Mouse (Mus musculus): ENCODE data around the gene Pld3. TPM values are rescaled to one million over a fixed set of nuclear protein-coding genes. Genes with fewer than 3 reads are reported as not detected.
A peak's percentile ranks its signal among the peaks of the same experiment; 100 is the strongest.
"Not testable (repeated sequence)": the region's sequence is repeated elsewhere in the genome, so short reads cannot be mapped to it uniquely, and the experiment has no call there.

Pld3 gene
- polyA plus RNA-seq, 1 experiment from 2014 or later = 107 TPM

GRCm38 (mm10) chr7:27510809-27511208 lies 42.2 kb downstream of the Pld3 start:
- peaks cover 10% of the 10 kb centered on the region; the same call in 1 of the 2 replicates for H3K4me1 ChIP-seq (replicated peaks)
- H3K9ac ChIP-seq (replicated peaks) = no peak overlapping the region
- H3K9me3 ChIP-seq = no peaks in the 10 kb centered on the region
- H3K27ac ChIP-seq = no peak overlapping the region
- no peak overlapping the region for H3K4me2 ChIP-seq (replicated peaks)
- no peak for ATAC-seq
- WGBS = 84% methylated on average over 2 of the region's 2 CpGs
- no peaks in the 10 kb centered on the region for H3K27me3 ChIP-seq
- H3K4me3 ChIP-seq (replicated peaks) = no peak overlapping the region
- no peaks in the 10 kb centered on the region for H3K36me3 ChIP-seq

- Histone ChIP-seq H3K36me3 (no peaks in the 10 kb centered on the region), H3K4me3 (replicated peaks) (peak overlapping the region; percentile 55), H3K9me3 (no peaks in the 10 kb centered on the region), H3K27ac (peak overlapping the region; percentile 94), H3K9ac (replicated peaks) (no peak overlapping the region), H3K4me2 (replicated peaks) (peak overlapping the region; percentile 61), H3K27me3 (no peaks in the 10 kb centered on the region), H3K4me1 (replicated peaks) (peaks cover 10% of the 10 kb centered on the region; the same call in 1 of the 2 replicates)
- ATAC-seq = peak; percentile 27
- WGBS = 23% methylated on average over 6 of the region's 6 CpGs
Observed at GRCm38 (mm10) chr7:27508648-27509005, 44.4 kb downstream of the Pld3 start.

GRCm38 (mm10) chr7:27507711-27508647 lies 45.0 kb downstream of the Pld3 start:
- Histone ChIP-seq H3K27me3 (no peaks in the 10 kb centered on the region), H3K27ac (peak overlapping the region; percentile 94), H3K36me3 (no peaks in the 10 kb centered on the region), H3K9ac (replicated peaks) (peak overlapping the region; percentile 66), H3K4me2 (replicated peaks) (peak overlapping the region; percentile 61), H3K4me1 (replicated peaks) (peaks cover 10% of the 10 kb centered on the region; the same call in 1 of the 2 replicates), H3K9me3 (no peaks in the 10 kb centered on the region), H3K4me3 (replicated peaks) (peak overlapping the region; percentile 55)
- WGBS = under 1% methylated on average over 54 of the region's 54 CpGs
- ATAC-seq = peak; percentile 86

GRCm38 (mm10) chr7:27506765-27507370 lies 46.1 kb downstream of the Pld3 start:
- no peaks in the 10 kb centered on the region for H3K36me3 ChIP-seq
- peak overlapping the region; percentile 55 for H3K4me3 ChIP-seq (replicated peaks)
- no peak overlapping the region for H3K9ac ChIP-seq (replicated peaks)
- H3K27me3 ChIP-seq = no peaks in the 10 kb centered on the region
- H3K4me1 ChIP-seq (replicated peaks) = peaks cover 10% of the 10 kb centered on the region; the same call in 1 of the 2 replicates
- H3K4me2 ChIP-seq (replicated peaks) = peak overlapping the region; percentile 61
- H3K9me3 ChIP-seq = no peaks in the 10 kb centered on the region
- no peak for ATAC-seq
- 51% methylated on average over 9 of the region's 9 CpGs for WGBS
- H3K27ac ChIP-seq = no peak overlapping the region

- Histone ChIP-seq H3K27me3 (no peaks in the 10 kb centered on the region), H3K4me2 (replicated peaks) (no peak overlapping the region), H3K4me3 (replicated peaks) (no peak overlapping the region), H3K9ac (replicated peaks) (no peak overlapping the region), H3K36me3 (no peaks in the 10 kb centered on the region), H3K27ac (no peak overlapping the region), H3K4me1 (replicated peaks) (no peaks in the 10 kb centered on the region), H3K9me3 (no peaks in the 10 kb centered on the region)
- no peak for ATAC-seq
- WGBS = 70% methylated on average over 4 of the region's 4 CpGs
Observed at GRCm38 (mm10) chr7:27501620-27502019, 51.4 kb downstream of the Pld3 start.

- 65% methylated on average over 3 of the region's 3 CpGs for WGBS
- no peak for ATAC-seq
- Histone ChIP-seq H3K27me3 (no peaks in the 10 kb centered on the region), H3K4me3 (replicated peaks) (no peak within 1 kb of the TSS), H3K27ac (no peak within 1 kb of the TSS), H3K36me3 (no peaks in the 10 kb centered on the region), H3K9ac (replicated peaks) (no peak within 1 kb of the TSS), H3K9me3 (no peaks in the 10 kb centered on the region), H3K4me2 (replicated peaks) (no peak within 1 kb of the TSS), H3K4me1 (replicated peaks) (no peaks in the 10 kb centered on the region)
Observed at GRCm38 (mm10) chr7:27499036-27499435, 54.0 kb downstream of the Pld3 start, which contains the start of gene Prx. Gene Prx, plus strand, starts transcription at chr7:27499324.

- H3K4me2 ChIP-seq (replicated peaks); H3K27me3 ChIP-seq; H3K9ac ChIP-seq (replicated peaks); H3K36me3 ChIP-seq; ATAC-seq; H3K4me3 ChIP-seq (replicated peaks); H3K27ac ChIP-seq; H3K9me3 ChIP-seq; H3K4me1 ChIP-seq (replicated peaks): not testable (repeated sequence)
- 93% methylated on average over 9 of the region's 9 CpGs for WGBS
Observed at GRCm38 (mm10) chr7:27494659-27495367, 58.2 kb downstream of the Pld3 start.

GRCm38 (mm10) chr7:27493450-27493849 lies 59.6 kb downstream of the Pld3 start:
- H3K27me3 ChIP-seq = peaks cover 16% of the 10 kb centered on the region; the same call in 1 of the 2 replicates
- no peak overlapping the region for H3K4me3 ChIP-seq (replicated peaks)
- H3K4me2 ChIP-seq (replicated peaks) = no peak overlapping the region
- H3K36me3 ChIP-seq = no peaks in the 10 kb centered on the region
- H3K9me3 ChIP-seq = no peaks in the 10 kb centered on the region
- WGBS = 88% methylated on average over 5 of the region's 5 CpGs
- no peak for ATAC-seq
- no peak overlapping the region for H3K27ac ChIP-seq
- no peak overlapping the region for H3K9ac ChIP-seq (replicated peaks)
- H3K4me1 ChIP-seq (replicated peaks) = peaks cover 7% of the 10 kb centered on the region; the same call in 1 of the 2 replicates

- WGBS = 84% methylated on average over 3 of the region's 3 CpGs
- peaks cover 16% of the 10 kb centered on the region; the same call in 1 of the 2 replicates for H3K27me3 ChIP-seq
- H3K4me3 ChIP-seq (replicated peaks) = no peak overlapping the region
- H3K27ac ChIP-seq = no peak overlapping the region
- no peaks in the 10 kb centered on the region for H3K36me3 ChIP-seq
- H3K4me1 ChIP-seq (replicated peaks) = peaks cover 9% of the 10 kb centered on the region; the same call in 1 of the 2 replicates
- H3K9ac ChIP-seq (replicated peaks) = no peak overlapping the region
- no peaks in the 10 kb centered on the region for H3K9me3 ChIP-seq
- no peak overlapping the region for H3K4me2 ChIP-seq (replicated peaks)
- ATAC-seq = no peak
Observed at GRCm38 (mm10) chr7:27493022-27493421, 60.0 kb downstream of the Pld3 start.

GRCm38 (mm10) chr7:27491856-27492255 lies 61.2 kb downstream of the Pld3 start:
- H3K4me2 ChIP-seq (replicated peaks) = no peak overlapping the region
- no peak overlapping the region for H3K9ac ChIP-seq (replicated peaks)
- no peak for ATAC-seq
- H3K27ac ChIP-seq = no peak overlapping the region
- 79% methylated on average over 7 of the region's 7 CpGs for WGBS
- peaks cover 16% of the 10 kb centered on the region; the same call in 1 of the 2 replicates for H3K27me3 ChIP-seq
- no peaks in the 10 kb centered on the region for H3K36me3 ChIP-seq
- H3K9me3 ChIP-seq = no peaks in the 10 kb centered on the region
- no peak overlapping the region for H3K4me3 ChIP-seq (replicated peaks)
- peaks cover 18% of the 10 kb centered on the region; the same call in 1 of the 2 replicates for H3K4me1 ChIP-seq (replicated peaks)

GRCm38 (mm10) chr7:27490543-27491329 lies 62.3 kb downstream of the Pld3 start:
- peaks cover 22% of the 10 kb centered on the region; the same call in 1 of the 2 replicates for H3K4me1 ChIP-seq (replicated peaks)
- no peaks in the 10 kb centered on the region for H3K9me3 ChIP-seq
- peak overlapping the region; percentile 34 for H3K4me3 ChIP-seq (replicated peaks)
- no peaks in the 10 kb centered on the region for H3K36me3 ChIP-seq
- peak; percentile 31 for ATAC-seq
- WGBS = under 1% methylated on average over 32 of the region's 33 CpGs
- H3K4me2 ChIP-seq (replicated peaks) = peak overlapping the region; percentile 54
- peak overlapping the region; percentile 44; the same call in 1 of the 2 replicates for H3K27ac ChIP-seq
- peak overlapping the region; percentile 44; the same call in 1 of the 2 replicates for H3K9ac ChIP-seq (replicated peaks)
- peaks cover 17% of the 10 kb centered on the region; the same call in 1 of the 2 replicates for H3K27me3 ChIP-seq
